Mouse (Mus musculus): ENCODE data around the gene Kif17. TPM values are rescaled to one million over a fixed set of nuclear protein-coding genes. Genes with fewer than 3 reads are reported as not detected.

The Kif17 gene
- polyA plus RNA-seq, 1 experiment from 2014 or later, result 0.58 TPM

DNA sequence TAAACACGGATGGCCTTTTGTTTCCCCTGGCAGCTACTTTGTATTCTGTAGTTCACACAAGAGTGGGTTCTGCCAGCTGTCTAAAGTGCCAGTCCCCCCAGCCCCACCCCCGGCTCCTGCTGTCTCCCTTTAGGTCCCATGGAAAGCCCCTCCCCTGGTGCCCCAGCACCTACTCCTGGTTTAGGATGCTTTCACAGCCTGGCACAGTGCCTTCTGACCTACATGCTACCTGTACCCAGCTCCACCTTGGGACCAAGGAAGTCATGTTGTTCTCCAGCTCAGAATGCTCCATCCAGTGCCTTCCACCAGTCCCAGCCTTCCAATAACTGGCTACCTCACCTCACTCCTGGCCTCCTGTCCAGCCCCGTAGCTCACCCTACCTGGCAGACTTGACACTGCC, 56.8 kb downstream of the Kif17 start:
- H3K4me2 ChIP-seq (ENCODE audit: low read length), result no peak overlapping the region
- peaks cover 9 to 14% of the 10 kb centered on the region in 2 experiments for H3K4me1 ChIP-seq (ENCODE audit: control insufficient read depth in 2 of 2, insufficient read depth in 2 of 2, low read length in 2 of 2)
- no peaks in the 10 kb centered on the region for H3K27me3 ChIP-seq (ENCODE audit: control insufficient read depth, insufficient read depth, low read length)
- no peak overlapping the region for H3K9ac ChIP-seq (ENCODE audit: low read length)
- no peak overlapping the region for H3K27ac ChIP-seq (replicated peaks in 1 of 2; ENCODE audit: control insufficient read depth in 1 of 2, insufficient read depth in 1 of 2, low read depth in 2 of 2, low read length in 2 of 2)
- WGBS, result 86% methylated on average over 3 of the region's 3 CpGs
- no peak for ATAC-seq (ENCODE audit: insufficient number of reproducible peaks, insufficient read depth, low FRiP score, low read depth)
- H3K4me3 ChIP-seq (ENCODE audit: control insufficient read depth in 1 of 2, insufficient read depth in 1 of 2, low read depth in 1 of 2, low read length in 2 of 2), result no peak overlapping the region
- H3K9me3 ChIP-seq (ENCODE audit: control insufficient read depth, low read length), result no peaks in the 10 kb centered on the region
- peaks cover 53% of the 10 kb centered on the region for H3K36me3 ChIP-seq (ENCODE audit: control insufficient read depth, insufficient read depth, low read length)

DNA sequence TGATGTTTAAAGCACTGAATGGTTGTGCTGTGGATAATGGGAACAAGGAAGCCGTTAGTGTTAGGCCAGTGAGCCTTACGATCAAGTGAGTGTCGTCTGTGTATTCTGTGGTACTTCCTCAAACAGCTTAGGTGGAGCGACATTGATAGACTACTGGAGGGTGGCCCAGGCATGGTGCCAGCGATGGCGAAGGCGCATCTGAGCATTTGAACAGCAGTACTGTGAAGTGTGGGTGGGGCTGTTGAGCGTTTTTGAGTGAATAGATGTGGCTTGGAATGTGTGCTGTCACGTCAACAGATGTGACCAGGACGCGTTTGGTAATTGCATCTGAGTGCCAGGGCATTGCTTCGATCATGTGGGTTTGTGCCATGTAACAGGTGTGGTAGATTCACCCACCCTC, 57.5 kb downstream of the Kif17 start:
- H3K9ac ChIP-seq (ENCODE audit: low read length), result no peak overlapping the region
- 90% methylated on average over 12 of the region's 12 CpGs for WGBS
- peaks cover 60% of the 10 kb centered on the region for H3K36me3 ChIP-seq (ENCODE audit: control insufficient read depth, insufficient read depth, low read length)
- H3K4me2 ChIP-seq (ENCODE audit: low read length), result no peak overlapping the region
- H3K9me3 ChIP-seq (ENCODE audit: control insufficient read depth, low read length), result no peaks in the 10 kb centered on the region
- no peak for ATAC-seq (ENCODE audit: insufficient number of reproducible peaks, insufficient read depth, low FRiP score, low read depth)
- H3K27ac ChIP-seq (replicated peaks in 1 of 2; ENCODE audit: control insufficient read depth in 1 of 2, insufficient read depth in 1 of 2, low read depth in 2 of 2, low read length in 2 of 2), result no peak overlapping the region
- H3K4me1 ChIP-seq (ENCODE audit: control insufficient read depth in 2 of 2, insufficient read depth in 2 of 2, low read length in 2 of 2), result peaks cover 9 to 14% of the 10 kb centered on the region in 2 experiments
- no peaks in the 10 kb centered on the region for H3K27me3 ChIP-seq (ENCODE audit: control insufficient read depth, insufficient read depth, low read length)
- no peak overlapping the region for H3K4me3 ChIP-seq (ENCODE audit: control insufficient read depth in 1 of 2, insufficient read depth in 1 of 2, low read depth in 1 of 2, low read length in 2 of 2)

DNA sequence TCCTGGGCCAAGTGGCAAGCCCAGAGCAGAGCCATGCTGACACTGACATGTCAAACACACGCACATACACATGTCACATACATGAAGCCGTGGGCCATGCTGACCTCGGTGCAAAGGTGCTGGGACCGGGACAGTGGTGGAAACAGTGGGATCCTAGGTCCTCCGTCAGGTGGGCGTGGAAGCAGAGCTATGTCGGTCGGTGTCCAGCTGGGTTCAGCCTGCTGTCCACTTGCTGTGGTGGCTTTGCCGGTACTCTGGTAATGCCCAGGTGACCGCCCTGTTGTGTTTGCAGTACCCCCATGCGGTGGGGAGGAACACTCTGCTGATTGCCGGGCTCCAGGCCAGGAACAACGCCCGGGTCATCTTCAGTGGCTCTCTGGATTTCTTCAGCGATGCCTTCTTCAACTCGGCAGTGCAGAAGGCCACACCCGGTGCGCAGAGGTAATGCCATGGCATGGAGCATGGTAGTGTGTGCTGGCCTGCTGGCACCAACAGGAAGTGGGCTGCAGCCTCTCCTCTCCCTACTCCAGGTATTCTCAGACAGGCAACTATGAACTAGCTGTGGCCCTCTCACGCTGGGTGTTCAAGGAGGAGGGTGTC, 60.2 kb downstream of the Kif17 start:
- no peak overlapping the region for H3K4me2 ChIP-seq (ENCODE audit: low read length)
- peaks cover 3 to 6% of the 10 kb centered on the region in 2 experiments for H3K4me1 ChIP-seq (ENCODE audit: control insufficient read depth in 2 of 2, insufficient read depth in 2 of 2, low read length in 2 of 2)
- H3K9ac ChIP-seq (ENCODE audit: low read length), result no peak overlapping the region
- H3K9me3 ChIP-seq (ENCODE audit: control insufficient read depth, low read length), result no peaks in the 10 kb centered on the region
- no peaks in the 10 kb centered on the region for H3K27me3 ChIP-seq (ENCODE audit: control insufficient read depth, insufficient read depth, low read length)
- ATAC-seq (ENCODE audit: insufficient number of reproducible peaks, insufficient read depth, low FRiP score, low read depth), result no peak
- H3K36me3 ChIP-seq (ENCODE audit: control insufficient read depth, insufficient read depth, low read length), result peaks cover 87% of the 10 kb centered on the region
- no peak overlapping the region for H3K4me3 ChIP-seq (ENCODE audit: control insufficient read depth in 1 of 2, insufficient read depth in 1 of 2, low read depth in 1 of 2, low read length in 2 of 2)
- 87% methylated on average over 19 of the region's 19 CpGs for WGBS
- no peak overlapping the region for H3K27ac ChIP-seq (replicated peaks in 1 of 2; ENCODE audit: control insufficient read depth in 1 of 2, insufficient read depth in 1 of 2, low read depth in 2 of 2, low read length in 2 of 2)

DNA sequence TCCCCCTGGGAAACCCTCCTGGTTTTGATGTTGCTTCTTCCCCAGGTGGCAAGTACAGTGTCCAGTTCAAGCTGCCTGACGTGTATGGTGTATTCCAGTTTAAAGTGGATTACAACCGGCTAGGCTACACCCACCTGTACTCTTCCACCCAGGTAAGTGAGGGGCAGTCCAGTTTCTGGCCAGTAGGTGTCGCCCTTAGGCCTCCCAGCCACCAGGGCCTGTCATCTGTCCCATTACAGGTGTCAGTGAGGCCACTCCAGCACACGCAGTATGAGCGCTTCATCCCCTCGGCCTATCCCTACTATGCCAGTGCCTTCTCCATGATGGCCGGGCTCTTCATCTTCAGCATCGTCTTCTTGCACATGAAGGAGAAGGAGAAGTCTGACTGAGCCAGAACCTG, 61.4 kb downstream of the Kif17 start:
- 50% methylated on average over 8 of the region's 8 CpGs for WGBS
- H3K9me3 ChIP-seq (ENCODE audit: control insufficient read depth, low read length), result no peaks in the 10 kb centered on the region
- H3K4me1 ChIP-seq (ENCODE audit: control insufficient read depth in 2 of 2, insufficient read depth in 2 of 2, low read length in 2 of 2), result no peaks in the 10 kb centered on the region
- ATAC-seq (ENCODE audit: insufficient number of reproducible peaks, insufficient read depth, low FRiP score, low read depth), result no peak
- H3K9ac ChIP-seq (ENCODE audit: low read length), result no peak overlapping the region
- no peak overlapping the region for H3K27ac ChIP-seq (replicated peaks in 1 of 2; ENCODE audit: control insufficient read depth in 1 of 2, insufficient read depth in 1 of 2, low read depth in 2 of 2, low read length in 2 of 2)
- no peak overlapping the region for H3K4me3 ChIP-seq (ENCODE audit: control insufficient read depth in 1 of 2, insufficient read depth in 1 of 2, low read depth in 1 of 2, low read length in 2 of 2)
- no peaks in the 10 kb centered on the region for H3K27me3 ChIP-seq (ENCODE audit: control insufficient read depth, insufficient read depth, low read length)
- H3K36me3 ChIP-seq (ENCODE audit: control insufficient read depth, insufficient read depth, low read length), result peaks cover 99% of the 10 kb centered on the region
- H3K4me2 ChIP-seq (ENCODE audit: low read length), result no peak overlapping the region

DNA sequence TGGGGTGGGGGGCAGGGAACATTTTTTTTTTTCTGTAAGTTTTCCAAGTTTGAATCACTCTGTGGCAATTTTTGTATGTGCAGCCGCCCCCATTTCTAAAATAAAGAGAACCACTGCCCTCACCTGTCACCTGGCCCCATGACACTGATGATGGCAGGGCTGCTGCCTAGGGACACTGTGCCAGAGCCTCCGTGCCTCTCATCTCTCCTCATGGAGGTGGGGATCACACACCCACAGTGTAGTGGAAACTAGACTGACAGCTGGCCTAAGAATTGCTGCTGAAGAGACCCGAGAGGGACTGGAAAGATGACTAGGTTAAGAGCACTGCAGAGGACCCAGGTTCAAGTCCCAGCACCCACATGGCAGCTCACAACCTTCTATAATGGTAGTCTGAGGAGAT, 61.9 kb downstream of the Kif17 start:
- H3K4me2 ChIP-seq (ENCODE audit: low read length), result no peak overlapping the region
- ATAC-seq (ENCODE audit: insufficient number of reproducible peaks, insufficient read depth, low FRiP score, low read depth), result no peak
- no peaks in the 10 kb centered on the region for H3K27me3 ChIP-seq (ENCODE audit: control insufficient read depth, insufficient read depth, low read length)
- H3K9ac ChIP-seq (ENCODE audit: low read length), result no peak overlapping the region
- H3K9me3 ChIP-seq (ENCODE audit: control insufficient read depth, low read length), result no peaks in the 10 kb centered on the region
- H3K36me3 ChIP-seq (ENCODE audit: control insufficient read depth, insufficient read depth, low read length), result peaks cover 99% of the 10 kb centered on the region
- H3K4me1 ChIP-seq (ENCODE audit: control insufficient read depth in 2 of 2, insufficient read depth in 2 of 2, low read length in 2 of 2), result no peaks in the 10 kb centered on the region
- no peak overlapping the region for H3K27ac ChIP-seq (replicated peaks in 1 of 2; ENCODE audit: control insufficient read depth in 1 of 2, insufficient read depth in 1 of 2, low read depth in 2 of 2, low read length in 2 of 2)
- no peak overlapping the region for H3K4me3 ChIP-seq (ENCODE audit: control insufficient read depth in 1 of 2, insufficient read depth in 1 of 2, low read depth in 1 of 2, low read length in 2 of 2)
- 91% methylated on average over 3 of the region's 3 CpGs for WGBS

DNA sequence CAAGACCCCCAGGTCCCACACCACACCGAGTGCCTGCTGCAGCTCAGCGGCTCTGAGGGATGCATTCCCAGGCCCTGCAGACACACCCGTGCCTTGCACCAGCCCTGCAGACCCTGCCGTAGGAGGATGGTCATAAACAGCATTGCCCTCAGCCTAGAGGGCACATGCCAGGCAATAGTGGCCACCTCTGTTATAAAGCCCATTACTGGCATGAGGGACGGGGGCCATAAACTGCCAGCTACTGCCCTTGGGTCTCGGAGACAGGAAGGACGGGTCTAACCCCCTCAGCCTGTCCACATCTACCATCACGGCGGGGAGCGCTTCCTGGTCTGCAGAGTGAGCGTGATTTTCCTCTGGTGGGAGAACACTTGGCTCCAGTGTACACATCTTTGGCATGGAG, 62.8 kb downstream of the Kif17 start:
- no peak for ATAC-seq (ENCODE audit: insufficient number of reproducible peaks, insufficient read depth, low FRiP score, low read depth)
- Histone ChIP-seq H3K9ac (ENCODE audit: low read length) (no peak overlapping the region), H3K36me3 (ENCODE audit: control insufficient read depth, insufficient read depth, low read length) (peaks cover 99% of the 10 kb centered on the region), H3K4me3 (ENCODE audit: control insufficient read depth in 1 of 2, insufficient read depth in 1 of 2, low read depth in 1 of 2, low read length in 2 of 2) (no peak overlapping the region), H3K27me3 (ENCODE audit: control insufficient read depth, insufficient read depth, low read length) (no peaks in the 10 kb centered on the region), H3K4me1 (ENCODE audit: control insufficient read depth in 2 of 2, insufficient read depth in 2 of 2, low read length in 2 of 2) (no peaks in the 10 kb centered on the region), H3K9me3 (ENCODE audit: control insufficient read depth, low read length) (no peaks in the 10 kb centered on the region), H3K4me2 (ENCODE audit: low read length) (no peak overlapping the region), H3K27ac (replicated peaks in 1 of 2; ENCODE audit: control insufficient read depth in 1 of 2, insufficient read depth in 1 of 2, low read depth in 2 of 2, low read length in 2 of 2) (no peak overlapping the region)
- 86% methylated on average over 11 of the region's 11 CpGs for WGBS

DNA sequence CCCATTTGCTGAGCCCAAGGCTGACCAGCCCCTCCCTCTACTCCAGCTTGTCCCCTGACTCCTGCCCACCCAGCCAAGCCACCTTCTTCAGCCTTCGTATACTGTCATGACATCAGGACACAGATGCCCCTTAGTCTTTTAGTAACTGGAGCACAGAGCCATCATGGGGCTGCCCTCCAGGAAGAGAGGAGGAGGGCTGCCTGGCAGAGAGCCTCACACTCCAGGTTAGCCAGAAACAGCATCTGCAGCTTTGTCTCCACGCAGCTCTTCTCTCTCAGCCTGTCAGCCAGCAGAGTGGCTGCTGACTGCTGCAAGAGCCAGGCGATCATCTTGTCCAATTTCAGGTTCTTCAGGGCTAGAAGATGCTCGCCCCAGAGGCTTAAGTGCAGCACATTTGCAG, 63.6 kb downstream of the Kif17 start:
- Histone ChIP-seq H3K9ac (ENCODE audit: low read length) (no peak overlapping the region), H3K27ac (replicated peaks in 1 of 2; ENCODE audit: control insufficient read depth in 1 of 2, insufficient read depth in 1 of 2, low read depth in 2 of 2, low read length in 2 of 2) (no peak overlapping the region), H3K36me3 (ENCODE audit: control insufficient read depth, insufficient read depth, low read length) (peaks cover 98% of the 10 kb centered on the region), H3K4me2 (ENCODE audit: low read length) (no peak overlapping the region), H3K4me1 (ENCODE audit: control insufficient read depth in 2 of 2, insufficient read depth in 2 of 2, low read length in 2 of 2) (no peaks in the 10 kb centered on the region), H3K4me3 (ENCODE audit: control insufficient read depth in 1 of 2, insufficient read depth in 1 of 2, low read depth in 1 of 2, low read length in 2 of 2) (no peak overlapping the region), H3K9me3 (ENCODE audit: control insufficient read depth, low read length) (no peaks in the 10 kb centered on the region), H3K27me3 (ENCODE audit: control insufficient read depth, insufficient read depth, low read length) (no peaks in the 10 kb centered on the region)
- ATAC-seq (ENCODE audit: insufficient number of reproducible peaks, insufficient read depth, low FRiP score, low read depth), result no peak
- WGBS, result 83% methylated on average over 4 of the region's 4 CpGs

DNA sequence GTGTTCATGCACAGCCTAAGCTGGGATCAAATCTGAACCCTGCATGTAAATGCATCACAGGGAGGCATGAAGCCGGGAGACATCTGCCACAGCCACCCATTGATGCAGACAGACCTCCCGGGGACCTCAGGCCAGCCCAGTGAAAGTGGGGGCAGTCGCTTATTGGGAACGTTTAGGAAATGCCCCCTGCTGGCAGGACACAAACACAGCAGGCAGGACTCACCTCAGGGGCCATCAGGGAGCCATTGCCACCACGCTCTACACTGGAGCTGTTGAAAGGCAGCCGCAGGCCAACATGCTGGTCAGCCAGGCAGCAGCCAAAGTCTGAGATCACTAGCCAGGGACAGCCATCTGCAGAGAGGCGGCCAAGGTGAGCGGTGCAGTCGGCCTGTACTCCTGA, 65.5 kb downstream of the Kif17 start:
- H3K9ac ChIP-seq (ENCODE audit: low read length), result no peak overlapping the region
- H3K36me3 ChIP-seq (ENCODE audit: control insufficient read depth, insufficient read depth, low read length), result peaks cover 92% of the 10 kb centered on the region
- H3K27ac ChIP-seq (replicated peaks in 1 of 2; ENCODE audit: control insufficient read depth in 1 of 2, insufficient read depth in 1 of 2, low read depth in 2 of 2, low read length in 2 of 2), result no peak overlapping the region
- ATAC-seq (ENCODE audit: insufficient number of reproducible peaks, insufficient read depth, low FRiP score, low read depth), result no peak
- H3K4me3 ChIP-seq (ENCODE audit: control insufficient read depth in 1 of 2, insufficient read depth in 1 of 2, low read depth in 1 of 2, low read length in 2 of 2), result no peak overlapping the region
- H3K4me2 ChIP-seq (ENCODE audit: low read length), result no peak overlapping the region
- peaks cover 3% of the 10 kb centered on the region in 2 experiments; a peak in 1 of 4 replicates for H3K4me1 ChIP-seq (ENCODE audit: control insufficient read depth in 2 of 2, insufficient read depth in 2 of 2, low read length in 2 of 2)
- H3K9me3 ChIP-seq (ENCODE audit: control insufficient read depth, low read length), result no peaks in the 10 kb centered on the region
- H3K27me3 ChIP-seq (ENCODE audit: control insufficient read depth, insufficient read depth, low read length), result no peaks in the 10 kb centered on the region
- 74% methylated on average over 9 of the region's 9 CpGs for WGBS

Measured in heart, embryonic 14.5 days (tissue).